13 mouse cellular contexts compared by ENCODE assay signal in genomic region chr4:27987986-27988423, GRCm38 (mm10).
DNase-seq lines count a peak whose midpoint lies in the region; ATAC-seq and TF ChIP-seq lines count a peak whose summit lies in the region.
"Had no signal": no experiment of that assay in that cellular context is flagged by ENCODE, and none has a peak within 500 bp of the region (broad histone marks: within the 10 kb centered on the region; RNA-seq: fewer than 3 reads in every experiment).

No protein-coding gene starts in this region.

- 47% methylated on average over 4 of the region's 4 CpGs for WGBS in heart, embryonic 13.5 days
- 30% methylated on average over 4 of the region's 4 CpGs for WGBS in embryonic facial prominence, embryonic 11.5 days
- WGBS in intestine, postnatal 0 days = 68% methylated on average over 4 of the region's 4 CpGs

- H3K4me1 ChIP-seq in heart, embryonic 13.5 days = peaks cover 5% of the 10 kb centered on the region; the same call in 1 of the 2 replicates
- H3K4me1 ChIP-seq in embryonic facial prominence, embryonic 11.5 days (ENCODE audit: control insufficient read depth, insufficient read depth, low read length) = no peaks in the 10 kb centered on the region
- H3K4me1 ChIP-seq in intestine, postnatal 0 days (replicated peaks; ENCODE audit: control insufficient read depth, insufficient read depth, low read length) = no peaks in the 10 kb centered on the region
- H3K4me1 ChIP-seq: limb, embryonic 15.5 days; lung, embryonic 15.5 days had no signal

- TF ChIP-seq CTCF in intestine, postnatal 0 days (IDR thresholded peaks at IDR 0.05; ENCODE audit: low read depth) = no peak

- H3K4me2 ChIP-seq in heart, embryonic 13.5 days = peak overlapping the region; percentile 36
- no peak overlapping the region for H3K4me2 ChIP-seq in embryonic facial prominence, embryonic 11.5 days (ENCODE audit: low read depth, low read length)
- no peak overlapping the region for H3K4me2 ChIP-seq in intestine, postnatal 0 days (replicated peaks; ENCODE audit: low read depth)
- H3K4me2 ChIP-seq: limb, embryonic 15.5 days; lung, embryonic 15.5 days had no signal

- intact Hi-C loops in heart, postnatal 25 days (cut with DNase I) = no loop called here

- H3K36me3 ChIP-seq in heart, embryonic 13.5 days = no peaks in the 10 kb centered on the region
- H3K36me3 ChIP-seq in embryonic facial prominence, embryonic 11.5 days (replicated peaks; ENCODE audit: control insufficient read depth, insufficient read depth, low read depth, low read length) = no peaks in the 10 kb centered on the region
- no peaks in the 10 kb centered on the region for H3K36me3 ChIP-seq in intestine, postnatal 0 days (ENCODE audit: control insufficient read depth, insufficient read depth)
- H3K36me3 ChIP-seq: limb, embryonic 15.5 days; lung, embryonic 15.5 days had no signal

- H3K27ac ChIP-seq in heart, embryonic 13.5 days (replicated peaks) = no peak overlapping the region
- no peak overlapping the region for H3K27ac ChIP-seq in embryonic facial prominence, embryonic 11.5 days (replicated peaks; ENCODE audit: low read depth, low read length)
- H3K27ac ChIP-seq in intestine, postnatal 0 days (ENCODE audit: low read depth, low read length) = no peak overlapping the region
- H3K27ac ChIP-seq: heart, adult 2 months; limb, embryonic 15.5 days; lung, embryonic 15.5 days had no signal

- no peak overlapping the region for H3K4me3 ChIP-seq in heart, embryonic 13.5 days
- H3K4me3 ChIP-seq in embryonic facial prominence, embryonic 11.5 days (ENCODE audit: low read depth, low read length) = no peak overlapping the region
- H3K4me3 ChIP-seq in intestine, postnatal 0 days (ENCODE audit: low read depth, low read length) = no peak overlapping the region
- H3K4me3 ChIP-seq: heart, adult 2 months; limb, embryonic 15.5 days; lung, embryonic 15.5 days had no signal

- no peaks in the 10 kb centered on the region for H3K27me3 ChIP-seq in heart, embryonic 13.5 days (replicated peaks)
- H3K27me3 ChIP-seq in embryonic facial prominence, embryonic 11.5 days (ENCODE audit: control insufficient read depth, insufficient read depth, low read length) = no peaks in the 10 kb centered on the region
- no peaks in the 10 kb centered on the region for H3K27me3 ChIP-seq in intestine, postnatal 0 days (replicated peaks; ENCODE audit: control insufficient read depth, insufficient read depth, low read length)
- H3K27me3 ChIP-seq: limb, embryonic 15.5 days; lung, embryonic 15.5 days had no signal

- H3K9me3 ChIP-seq in heart, embryonic 13.5 days = no peaks in the 10 kb centered on the region
- H3K9me3 ChIP-seq in embryonic facial prominence, embryonic 11.5 days (replicated peaks; ENCODE audit: control insufficient read depth, low read length) = no peaks in the 10 kb centered on the region
- no peaks in the 10 kb centered on the region for H3K9me3 ChIP-seq in intestine, postnatal 0 days (ENCODE audit: control insufficient read depth)
- H3K9me3 ChIP-seq: limb, embryonic 15.5 days; lung, embryonic 15.5 days had no signal

- no peak for ATAC-seq in heart, embryonic 13.5 days (ENCODE audit: extremely low read depth, insufficient number of reproducible peaks, low FRiP score, low TSS enrichment)
- ATAC-seq in embryonic facial prominence, embryonic 11.5 days (replicated peaks; ENCODE audit: insufficient number of reproducible peaks, low FRiP score, low TSS enrichment, low read depth) = peak; percentile 75; the same call in 1 of the 2 replicates
- no peak for ATAC-seq in intestine, postnatal 0 days

- no peak for DNase-seq in heart, postnatal 25 days (ENCODE audit: low spot score)
- peak; percentile 13 for DNase-seq in embryonic facial prominence, embryonic 11.5 days (ENCODE audit: low spot score)
- DNase-seq in mesoderm, embryonic 11.5 days (ENCODE audit: low read depth, low spot score) = peak; percentile 40
- peak; percentile 79 for DNase-seq in retina, embryonic 14.5 days (ENCODE audit: low spot score)
- no peak for DNase-seq in testis, postnatal 14 days (ENCODE audit: low spot score)
- DNase-seq in right cerebral cortex, postnatal 10 days (ENCODE audit: low spot score in 2 of 2) = no peak
- DNase-seq: B cell, adult 2 months; heart, adult 2 months; kidney, postnatal 25 days had no signal

- H3K9ac ChIP-seq in heart, embryonic 13.5 days = no peak overlapping the region
- H3K9ac ChIP-seq in embryonic facial prominence, embryonic 11.5 days (replicated peaks; ENCODE audit: low read length) = no peak overlapping the region
- no peak overlapping the region for H3K9ac ChIP-seq in intestine, postnatal 0 days (ENCODE audit: low read depth, low read length)
- H3K9ac ChIP-seq: limb, embryonic 15.5 days; lung, embryonic 15.5 days had no signal

Comparison
In these comparisons a context has a peak if more than half of its experiments do, and no peak if none do; other contexts are left out.
1. DNase-seq: peak in embryonic facial prominence, embryonic 11.5 days (single experiment), mesoderm, embryonic 11.5 days (single experiment) and retina, embryonic 14.5 days (single experiment); none in heart, postnatal 25 days (single experiment), testis, postnatal 14 days (single experiment) and right cerebral cortex, postnatal 10 days (0 of 2).